Mouse (Mus musculus): ENCODE data around the gene Armh1. TPM values are rescaled to one million over a fixed set of nuclear protein-coding genes. Genes with fewer than 3 reads are reported as not detected.
A peak's percentile ranks its signal among the peaks of the same experiment; 100 is the strongest.

Armh1 gene
- under 1 TPM; 0.24 to 0.59 TPM for total RNA-seq (2021)
- long read RNA-seq, experiment 1: 0 reads
- long read RNA-seq, experiment 2, partial matches to known transcripts: 0 of 1 reads
- long read RNA-seq, experiment 2, other reads (novel, unspliced or antisense): 1 of 1 reads

DNA sequence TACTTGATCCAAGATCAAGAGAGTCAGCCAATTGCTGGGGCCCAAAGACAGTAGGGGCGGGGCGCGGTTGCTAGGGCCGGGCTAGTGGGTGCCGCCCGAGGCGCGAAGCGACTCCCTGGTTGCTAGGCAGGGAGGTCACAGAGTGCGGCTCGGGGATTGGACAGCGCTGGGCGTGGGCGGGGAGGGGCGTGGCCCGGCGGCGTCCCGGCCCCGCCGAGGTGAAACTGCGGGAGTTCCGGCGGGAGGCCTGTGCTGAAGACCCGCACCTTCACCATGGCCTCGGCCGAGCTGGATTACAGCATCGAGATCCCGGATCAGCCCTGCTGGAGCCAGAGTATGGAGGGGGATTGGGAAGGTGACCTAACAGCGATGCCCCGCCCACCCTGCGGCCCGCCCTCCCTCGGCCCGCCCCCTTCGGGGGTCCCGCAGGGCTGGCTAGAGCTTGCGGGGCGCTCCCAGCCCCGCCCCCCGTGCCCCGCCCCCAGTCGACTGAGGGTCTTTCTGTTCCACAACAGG lies at the start of gene Armh1, which contains the start of gene Tmem53:
Armh1 (minus strand) TSS at position 325 of the 516 bp plus-strand sequence.
Tmem53 (plus strand) TSS at position 151 of the 516 bp plus-strand sequence.
- intact Hi-C loops (cut with DNase I): no loop called here
- peak; percentile 65 to 74 for DNase-seq (ENCODE audit: low spot score in 2 of 2)

DNA sequence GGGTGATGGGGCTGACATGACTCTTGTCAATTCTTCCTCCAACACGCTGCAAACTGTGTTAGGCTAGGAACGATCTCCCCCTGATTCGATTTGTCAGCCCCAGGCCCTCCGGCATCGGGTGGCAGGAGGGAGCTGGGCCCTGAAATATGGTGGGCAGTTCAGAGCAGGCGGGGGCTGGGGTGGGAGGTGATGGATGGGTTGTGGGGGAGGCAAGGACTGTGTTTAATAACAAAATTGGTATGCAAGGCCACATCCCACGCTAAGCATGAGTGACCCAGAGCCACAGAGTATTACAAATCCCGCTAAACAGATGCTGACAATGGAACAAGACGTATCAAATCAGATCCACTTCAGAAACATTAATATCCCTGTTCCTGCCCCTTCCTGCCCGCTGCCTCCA lies 48.0 kb upstream of the Armh1 start:
- no peak for DNase-seq (ENCODE audit: low spot score in 2 of 2)
- intact Hi-C loops (cut with DNase I): no loop called here

DNA sequence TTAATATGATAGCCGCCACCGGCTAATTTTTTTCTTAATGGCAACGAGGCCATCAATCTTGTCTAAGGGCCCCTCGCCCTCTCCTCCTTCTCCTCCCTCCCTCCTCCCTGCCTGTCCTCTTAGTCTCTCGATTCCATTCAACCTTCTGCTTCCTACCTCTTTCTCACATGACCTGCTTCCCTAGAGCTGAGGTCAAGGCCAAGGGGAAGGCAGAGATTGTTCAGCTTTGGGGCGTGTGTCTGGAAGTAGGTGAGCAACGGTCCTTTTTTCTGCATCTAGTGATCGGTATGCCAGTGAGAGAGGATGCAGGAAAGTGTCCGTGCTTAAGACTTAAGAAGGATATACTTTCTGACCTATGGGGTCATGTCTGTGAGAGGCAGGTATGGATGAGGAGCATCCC lies 45.9 kb upstream of the Armh1 start:
- DNase-seq (ENCODE audit: low spot score in 2 of 2): no peak
- intact Hi-C loops (cut with DNase I): no loop called here

- no peak for DNase-seq (ENCODE audit: low spot score in 2 of 2)
- intact Hi-C loops (cut with DNase I): no loop called here
Measured at GRCm38 (mm10) chr4:117296849-117297593, 45.1 kb upstream of the Armh1 start.

GRCm38 (mm10) chr4:117291696-117292095 lies 39.8 kb upstream of the Armh1 start:
- no peak for DNase-seq (ENCODE audit: low spot score in 2 of 2)
- intact Hi-C loops (cut with DNase I): no loop called here

- intact Hi-C loops (cut with DNase I): no loop called here
- DNase-seq (ENCODE audit: low spot score in 2 of 2): peak in 1 of 2 experiments; percentile 76
Measured at GRCm38 (mm10) chr4:117288927-117289801, 37.2 kb upstream of the Armh1 start.

DNA sequence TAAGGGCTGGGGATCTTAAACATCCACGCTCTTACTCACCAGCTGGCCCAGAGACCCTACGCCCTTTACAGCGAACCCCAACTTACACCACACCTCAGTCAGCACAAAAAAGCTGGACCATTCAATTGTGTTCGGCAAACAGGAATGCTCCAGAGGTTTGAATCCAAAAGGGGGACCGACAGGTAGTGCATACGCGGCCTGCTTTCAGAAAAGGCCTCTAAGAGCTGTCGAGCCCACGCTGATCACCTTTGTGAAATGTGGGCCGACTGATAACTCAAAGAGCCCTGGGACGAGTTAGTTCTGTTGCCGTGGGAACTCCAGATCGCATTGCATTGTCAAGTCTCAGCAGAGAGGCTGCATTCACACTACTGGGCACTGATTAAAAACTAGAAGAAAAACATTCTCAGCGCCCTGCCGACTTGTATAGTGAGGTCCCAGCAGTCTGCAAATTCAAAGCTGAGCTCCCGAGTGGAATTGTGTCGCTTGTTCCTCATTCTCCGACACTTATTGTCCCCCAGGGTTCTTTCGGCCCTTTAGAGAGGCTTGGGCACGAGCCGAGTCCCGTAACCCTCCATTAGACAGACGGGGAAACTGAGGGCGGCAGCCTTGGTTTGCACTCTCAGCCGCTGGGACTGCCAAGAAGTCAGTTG lies 36.5 kb upstream of the Armh1 start:
- DNase-seq (ENCODE audit: low spot score in 2 of 2): no peak
- intact Hi-C loops (cut with DNase I): no loop called here

DNA sequence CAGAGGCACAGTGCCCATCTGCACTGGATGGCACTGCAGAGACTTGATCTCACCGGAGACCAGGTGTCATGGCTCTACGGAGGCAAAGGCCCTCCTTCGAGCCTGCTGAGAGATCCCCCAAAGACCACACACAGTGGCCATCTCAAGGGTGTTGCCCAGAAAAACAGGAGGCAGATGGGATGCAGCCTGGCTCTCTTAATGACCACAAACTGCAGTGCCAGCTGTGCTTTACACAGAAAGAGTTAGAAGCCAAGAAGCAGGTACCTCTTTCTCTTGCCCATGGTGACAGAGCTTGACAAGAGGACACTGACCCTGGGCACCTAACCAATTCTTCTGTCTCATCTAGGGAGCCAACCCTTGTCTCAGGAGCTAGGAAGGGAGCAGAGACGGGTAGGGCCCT lies 32.4 kb upstream of the Armh1 start:
- DNase-seq (ENCODE audit: low spot score in 2 of 2): no peak
- intact Hi-C loops (cut with DNase I): no loop called here

DNA sequence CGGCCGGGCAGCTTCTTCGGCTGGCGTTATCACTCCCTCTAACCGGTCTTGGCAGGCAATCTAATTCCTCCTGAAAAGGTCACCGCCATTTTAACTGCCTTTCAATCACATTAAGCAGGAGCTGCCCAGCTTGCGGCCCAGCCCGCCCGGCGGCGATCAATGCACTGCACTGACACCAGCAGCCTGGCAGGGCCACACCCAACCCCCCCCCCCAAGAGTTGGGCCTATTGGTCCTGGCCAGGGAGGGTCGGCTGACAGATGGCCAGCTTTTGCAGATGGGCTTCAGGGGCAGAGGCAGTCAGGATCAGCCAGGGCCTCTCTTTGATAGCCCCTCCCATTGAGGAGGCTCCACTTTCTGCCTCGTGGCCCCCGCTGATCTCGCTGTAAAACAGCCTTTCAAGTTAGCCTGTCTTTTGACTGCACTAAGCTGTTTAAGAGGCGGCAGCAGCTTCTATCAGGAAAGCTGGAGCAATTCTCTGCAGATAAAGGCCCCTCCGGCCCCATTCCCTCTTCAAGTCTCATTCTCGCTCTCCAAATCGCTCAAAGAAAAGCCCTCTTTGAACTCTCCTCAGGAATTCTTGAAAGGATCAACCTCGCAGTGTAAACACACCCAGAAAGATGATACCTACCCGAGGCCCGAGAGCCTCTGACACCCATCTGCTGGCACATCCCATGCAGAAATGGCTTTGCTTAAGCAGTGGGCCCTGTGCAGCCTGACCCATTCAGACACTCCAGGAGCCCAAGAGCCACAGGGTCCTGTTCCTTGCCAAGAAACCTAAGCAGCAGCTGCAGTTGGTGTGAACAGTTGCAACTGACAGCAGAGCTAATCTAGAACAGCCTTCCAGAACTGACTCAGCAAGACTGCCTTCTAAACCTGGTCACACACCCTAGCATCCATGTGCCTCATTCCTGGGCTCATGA lies 31.6 kb upstream of the Armh1 start:
- intact Hi-C loops (cut with DNase I): no loop called here
- DNase-seq (ENCODE audit: low spot score in 2 of 2): no peak

DNA sequence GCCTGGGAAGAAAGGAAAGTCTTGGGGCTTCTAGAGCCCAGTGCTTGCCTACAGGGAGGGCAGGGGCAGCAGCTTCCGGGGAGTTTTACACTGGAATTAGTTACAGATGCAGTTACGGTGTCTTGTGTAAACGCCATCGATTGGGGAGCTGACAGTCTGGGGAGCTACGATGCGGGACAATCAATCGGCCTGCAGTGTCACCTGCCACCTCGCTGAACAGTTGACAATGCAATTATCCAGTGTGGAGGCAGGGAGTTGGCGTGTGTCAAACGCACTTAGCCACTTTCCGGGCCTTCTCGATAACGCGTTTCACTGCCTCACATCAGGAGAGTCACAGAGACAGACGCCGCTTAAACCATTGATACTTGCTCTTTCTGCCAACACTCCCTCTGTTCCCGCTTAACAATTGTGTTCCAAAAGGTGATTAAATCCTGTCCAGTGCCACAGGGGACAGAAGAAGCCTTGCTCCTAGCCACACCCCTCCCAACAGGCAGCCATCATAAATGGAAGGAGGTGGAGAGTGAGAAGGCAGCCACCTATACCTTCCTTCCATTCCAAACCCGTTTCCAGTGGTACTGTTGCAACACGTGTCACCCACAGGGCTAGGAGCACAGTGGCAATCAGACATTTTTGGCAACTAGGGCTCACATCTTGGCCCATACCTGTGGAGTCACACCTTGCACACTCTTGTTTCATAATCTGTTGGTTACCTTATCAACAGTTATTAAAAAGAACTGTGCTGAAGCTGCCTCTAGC lies 29.3 kb upstream of the Armh1 start:
- DNase-seq (ENCODE audit: low spot score in 2 of 2): no peak
- intact Hi-C loops (cut with DNase I): no loop called here

- intact Hi-C loops (cut with DNase I): no loop called here
- DNase-seq (ENCODE audit: low spot score in 2 of 2): no peak
Measured at GRCm38 (mm10) chr4:117280397-117280930, 28.5 kb upstream of the Armh1 start.

GRCm38 (mm10) chr4:117279253-117279642 lies 27.3 kb upstream of the Armh1 start:
- intact Hi-C loops (cut with DNase I): loop anchor here (10.0 kb wide), 1 partner anchor 496 kb away; no protein-coding TSS in a partner anchor
- DNase-seq (ENCODE audit: low spot score in 2 of 2): no peak

GRCm38 (mm10) chr4:117278381-117279252 lies 26.7 kb upstream of the Armh1 start:
- no peak for DNase-seq (ENCODE audit: low spot score in 2 of 2)
- intact Hi-C loops (cut with DNase I): loop anchor here (10.0 kb wide), 1 partner anchor 496 kb away; no protein-coding TSS in a partner anchor

DNA sequence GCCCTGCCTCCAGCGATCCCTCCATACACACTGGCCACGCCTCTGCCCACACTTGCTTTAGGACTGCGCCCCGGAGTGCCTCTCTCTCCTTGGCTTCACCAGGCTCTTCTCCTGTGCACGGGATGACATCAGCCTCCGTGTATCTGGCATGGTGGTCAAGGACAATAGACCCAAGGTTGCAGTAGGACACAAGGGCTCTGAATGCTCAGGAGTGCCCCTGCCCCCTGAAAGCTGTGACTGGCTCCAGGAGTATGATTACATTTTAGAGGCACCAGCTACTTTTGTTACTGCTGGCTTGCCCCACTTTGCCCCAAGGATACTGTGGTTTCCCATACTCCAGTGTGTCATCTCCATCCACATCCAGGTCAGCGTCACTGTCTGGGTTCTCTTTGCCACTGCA lies 25.8 kb upstream of the Armh1 start:
- no peak for DNase-seq (ENCODE audit: low spot score in 2 of 2)
- intact Hi-C loops (cut with DNase I): loop anchor here (10.0 kb wide), 1 partner anchor 497 kb away; no protein-coding TSS in a partner anchor

DNA sequence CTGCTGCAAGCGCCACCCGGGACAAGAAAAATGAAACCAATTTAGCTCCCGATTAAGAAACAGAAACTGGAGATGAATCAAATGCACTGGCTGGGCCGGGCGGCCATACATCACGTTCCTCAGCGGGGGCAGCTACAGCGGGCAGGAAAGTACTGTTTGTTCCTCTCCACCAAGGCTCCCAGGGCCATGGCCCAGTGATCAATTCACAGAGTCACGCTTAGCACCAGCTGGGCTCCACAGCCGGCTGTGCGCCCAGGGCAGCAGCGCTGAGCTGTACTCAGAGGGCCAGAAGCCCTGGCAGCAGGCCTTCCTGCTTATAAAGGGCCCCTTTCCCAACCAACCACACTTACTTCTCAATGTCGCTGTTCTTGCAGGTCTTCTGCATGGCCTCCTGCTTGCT lies 25.1 kb upstream of the Armh1 start:
- intact Hi-C loops (cut with DNase I): loop anchor here (10.0 kb wide), 1 partner anchor 498 kb away; no protein-coding TSS in a partner anchor
- no peak for DNase-seq (ENCODE audit: low spot score in 2 of 2)

DNA sequence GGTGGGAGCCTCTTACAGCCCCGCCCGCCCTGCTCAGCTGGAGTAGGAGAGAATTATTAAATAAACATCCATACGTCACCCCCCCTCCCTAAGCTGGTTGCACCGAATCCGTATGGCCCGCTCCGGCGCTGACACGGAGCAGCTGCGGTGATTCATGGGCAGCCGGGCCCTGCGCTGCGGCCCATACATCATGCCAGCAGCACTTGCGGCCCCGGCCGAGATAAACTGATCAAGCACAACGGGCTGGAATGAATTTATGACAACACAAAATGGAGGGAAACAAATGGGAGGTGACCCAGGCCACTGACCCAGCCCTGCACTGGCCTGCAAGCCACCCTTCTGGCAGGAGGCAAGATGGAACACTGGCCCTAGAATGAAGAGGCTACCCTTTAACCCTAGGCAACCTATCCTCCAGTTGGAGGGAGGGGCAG lies 24.4 kb upstream of the Armh1 start:
- intact Hi-C loops (cut with DNase I): loop anchor here (10.0 kb wide), 1 partner anchor 499 kb away; no protein-coding TSS in a partner anchor
- DNase-seq (ENCODE audit: low spot score in 2 of 2): no peak
